Mouse (Mus musculus): ENCODE results near the gene Mmp20.
A peak's percentile ranks its signal among the peaks of the same experiment; 100 is the strongest.

Mmp20 gene

GRCm38 (mm10) chr9:7689799-7690198 is 61.8 kb downstream of the Mmp20 start:
- no peak for DNase-seq (ENCODE audit: extremely low spot score, low spot score)

DNA sequence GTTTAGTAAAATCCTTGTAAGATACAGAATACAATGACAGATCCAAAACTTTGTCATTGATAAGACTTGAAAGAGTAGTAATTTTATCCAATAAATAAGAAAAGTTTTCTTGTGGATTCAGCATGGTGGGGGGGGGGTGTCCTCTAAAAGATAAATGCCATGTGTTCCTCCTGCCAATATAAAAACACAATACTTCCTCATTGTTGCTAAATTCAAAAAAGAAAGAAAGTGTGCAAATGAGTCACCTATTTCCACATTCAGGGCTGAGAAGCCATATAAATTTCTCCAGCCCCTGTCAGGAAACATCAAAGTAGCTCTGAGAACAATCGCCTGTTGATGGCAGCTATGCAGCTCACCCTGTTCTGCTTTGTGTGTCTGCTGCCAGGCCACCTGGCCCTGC is 63.8 kb downstream of the Mmp20 start, which contains the start of gene Mmp7:
Mmp7 (plus strand) TSS at position 301 of the 400 bp plus-strand sequence.
- no peak for DNase-seq (ENCODE audit: extremely low spot score, low spot score)

- no peak for DNase-seq (ENCODE audit: extremely low spot score, low spot score)
Observed at GRCm38 (mm10) chr9:7693961-7694360, 65.9 kb downstream of the Mmp20 start.

- DNase-seq (ENCODE audit: extremely low spot score, low spot score): no peak
Observed at GRCm38 (mm10) chr9:7695646-7696045, 67.6 kb downstream of the Mmp20 start.

DNA sequence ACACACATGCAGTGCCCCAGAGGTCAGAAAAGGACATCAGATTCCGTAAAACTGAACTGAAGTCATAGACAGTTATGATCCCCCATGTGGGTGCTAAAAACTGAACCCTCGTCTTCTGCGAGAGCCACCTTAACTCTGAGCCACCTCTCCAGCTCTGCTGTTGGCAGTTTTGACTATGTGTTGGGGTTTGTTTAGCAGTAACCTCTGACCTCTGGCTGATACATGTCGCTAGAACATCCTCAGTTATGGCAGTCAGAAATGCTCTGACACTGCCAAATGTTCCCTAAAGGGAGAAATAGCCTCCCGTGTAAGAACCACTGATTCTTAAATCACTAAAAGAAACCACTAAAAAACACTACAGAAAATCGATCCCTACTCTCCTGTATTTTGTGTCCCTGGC is 80.7 kb downstream of the Mmp20 start:
- no peak for DNase-seq (ENCODE audit: extremely low spot score, low spot score)

DNA sequence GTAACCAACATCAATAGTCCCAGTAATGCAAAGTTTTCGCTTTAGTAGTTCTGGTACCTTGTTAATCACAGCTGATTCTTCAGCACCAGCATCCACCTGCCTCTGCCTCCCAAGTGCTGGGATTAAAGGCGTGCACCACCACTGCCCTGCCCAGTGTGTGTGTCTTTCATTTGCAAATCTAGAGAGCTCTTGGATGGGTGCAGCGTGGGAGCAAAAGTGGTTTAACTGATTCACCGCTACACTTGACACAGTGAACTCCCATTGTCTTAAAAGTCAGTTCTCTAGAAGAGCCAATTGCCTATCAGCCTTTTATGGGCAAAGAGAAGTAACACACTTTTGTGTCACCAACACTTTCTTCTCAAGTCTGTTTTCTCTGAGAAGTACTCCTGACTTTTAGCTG is 83.2 kb downstream of the Mmp20 start:
- DNase-seq (ENCODE audit: extremely low spot score, low spot score): no peak

- DNase-seq (ENCODE audit: extremely low spot score, low spot score): peak; percentile 36
Observed at GRCm38 (mm10) chr9:7714062-7714907, 86.3 kb downstream of the Mmp20 start.

GRCm38 (mm10) chr9:7714908-7715175 is 86.8 kb downstream of the Mmp20 start:
- DNase-seq (ENCODE audit: extremely low spot score, low spot score): no peak

GRCm38 (mm10) chr9:7721543-7721942 is 93.5 kb downstream of the Mmp20 start:
- DNase-seq (ENCODE audit: extremely low spot score, low spot score): no peak

Measured in neural tube, embryonic 10.5 days (tissue).